Mouse (Mus musculus) bone marrow, adult 2 months (tissue): Measurements from ENCODE around the gene Dusp3. TPM values are rescaled to one million over a fixed set of nuclear protein-coding genes. Genes with fewer than 3 reads are reported as not detected.

ENCODE experiments used
- H3K27ac ChIP-seq: fragments of 200-500 bp; 2 replicates; pipeline ENCODE4 v1.5.1; 2012; ENCODE audit warnings: low read depth, mild to moderate bottlenecking, control low read depth, inconsistent platforms, low read length; ENCODE audit not compliant: control insufficient read depth, poor library complexity, insufficient read depth
- H3K4me1 ChIP-seq: fragments of 200-500 bp; 2 replicates; pipeline ENCODE4 v1.6.1; 2011; ENCODE audit warnings: low read length; ENCODE audit not compliant: control insufficient read depth, insufficient read depth
- H3K4me3 ChIP-seq: fragments of 200-500 bp; replicated peaks from 2 replicates; pipeline ENCODE3; 2011; ENCODE audit warnings: mild to moderate bottlenecking, low read depth, low read length, control low read depth; ENCODE audit not compliant: control insufficient read depth
- CTCF ChIP-seq: fragments of 200-500 bp; IDR thresholded peaks from 2 replicates; pipeline ENCODE4 v1.5.1; 2011; ENCODE audit warnings: low read length, control low read depth; ENCODE audit not compliant: control insufficient read depth, insufficient read depth
- POLR2A ChIP-seq: fragments of 200-500 bp; IDR thresholded peaks from 2 replicates; pipeline ENCODE4 v1.6.1; 2011; ENCODE audit warnings: low read depth, mild to moderate bottlenecking, control low read depth, low read length, borderline replicate concordance; ENCODE audit not compliant: control insufficient read depth
- WGBS: fragments of 180-500 bp; shearing (Covaris S2); methylation state at CpG from one replicate; pipeline ENCODE4 v1.1.7; 2018; 5-methylcytosine and 5-hydroxymethylcytosine counted together
- polyA plus RNA-seq: library from polyadenylated mRNA; stranded (reverse); fragments of >200 nt; gene quantifications from 2 replicates; pipeline ENCODE4 v1.2.4, GENCODE M21; 2011; ENCODE audit warnings: low replicate concordance; ENCODE audit not compliant: missing spikeins, insufficient read depth, insufficient read length

Dusp3 gene
- polyA plus RNA-seq, 1 experiment = 15.2 TPM

DNA sequence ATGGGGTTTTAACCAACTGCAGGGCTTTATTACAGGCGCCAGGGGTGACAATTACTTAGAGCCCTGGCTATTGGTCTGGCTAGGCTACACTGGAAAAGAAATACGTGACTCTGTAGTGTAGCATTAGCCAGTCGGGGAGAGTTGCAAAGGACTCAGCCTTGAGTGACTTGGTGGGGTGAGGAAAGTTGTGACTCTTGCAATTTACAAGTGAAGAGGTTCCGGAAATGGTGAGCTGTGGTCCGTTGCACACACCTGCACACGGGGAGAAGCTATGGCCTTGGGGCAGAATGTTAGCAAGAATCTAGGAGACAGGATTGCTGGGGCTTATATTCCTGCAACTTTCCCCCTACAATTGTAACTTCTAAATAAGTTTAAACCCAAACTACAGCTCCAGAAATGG, 61.2 kb downstream of the Dusp3 start:
- H3K4me1 ChIP-seq = no peaks in the 10 kb centered on the region
- no peak for TF ChIP-seq POLR2A
- TF ChIP-seq CTCF = no peak
- H3K4me3 ChIP-seq = no peak overlapping the region
- 69% methylated on average over 6 of the region's 6 CpGs for WGBS
- no peak overlapping the region for H3K27ac ChIP-seq

GRCm38 (mm10) chr11:101924441-101924976, 62.3 kb downstream of the Dusp3 start:
- Histone ChIP-seq H3K4me1 (no peaks in the 10 kb centered on the region), H3K4me3 (no peak overlapping the region), H3K27ac (no peak overlapping the region)
- WGBS = 60% methylated on average over 19 of the region's 19 CpGs
- TF ChIP-seq POLR2A (no peak), CTCF (no peak)

DNA sequence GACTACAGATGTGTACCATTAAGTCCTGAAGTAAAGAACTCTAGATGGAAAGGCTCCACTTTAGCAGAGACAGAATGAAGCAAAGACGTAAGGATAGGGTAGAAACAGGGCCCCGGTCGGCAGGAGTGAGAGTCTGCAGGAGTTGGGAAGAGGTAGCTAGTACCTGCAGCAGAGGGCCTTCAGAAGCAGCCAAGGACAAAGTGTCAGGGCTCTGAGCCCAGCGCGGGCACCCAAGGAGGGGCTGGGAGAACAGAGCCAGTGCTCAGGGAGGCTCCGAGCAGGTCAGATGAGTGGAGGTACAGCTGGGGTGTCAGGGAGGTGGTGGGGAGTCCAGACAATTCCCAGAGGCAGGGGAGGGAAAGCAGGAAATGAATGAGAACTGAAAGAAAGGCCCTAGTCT, 62.8 kb downstream of the Dusp3 start:
- Histone ChIP-seq H3K27ac (no peak overlapping the region), H3K4me1 (no peaks in the 10 kb centered on the region), H3K4me3 (no peak overlapping the region)
- 85% methylated on average over 6 of the region's 6 CpGs for WGBS
- TF ChIP-seq POLR2A = no peak
- no peak for TF ChIP-seq CTCF

- no peak overlapping the region for H3K27ac ChIP-seq
- TF ChIP-seq POLR2A (no peak), CTCF (no peak)
- H3K4me3 ChIP-seq = no peak overlapping the region
- H3K4me1 ChIP-seq = no peaks in the 10 kb centered on the region
- WGBS = 84% methylated on average over 12 of the region's 12 CpGs
These were observed 65.4 kb downstream of the Dusp3 start for GRCm38 (mm10) chr11:101921361-101921952.

Other genes starting within 250 kb of the Dusp3 start
- 1.9 and 8.4 TPM in 2 replicates for gene Etv4, start 201.6 kb downstream of the Dusp3 start, polyA plus RNA-seq
- not detected in 2 replicates for gene Meox1, start 92.6 kb downstream of the Dusp3 start, polyA plus RNA-seq
- not detected in 2 replicates for gene Sost, start 20.0 kb downstream of the Dusp3 start, polyA plus RNA-seq
- not detected in 2 replicates for gene Cfap97d1, start 2.7 kb downstream of the Dusp3 start, polyA plus RNA-seq
- gene Mpp3, start 41.4 kb upstream of the Dusp3 start, polyA plus RNA-seq = not detected in 2 replicates
- 5.0 and 5.8 TPM in 2 replicates for gene Cd300lg, start 54.5 kb upstream of the Dusp3 start, polyA plus RNA-seq
- gene Mpp2, start 101.5 kb upstream of the Dusp3 start, polyA plus RNA-seq = 11.9 and 18.2 TPM in 2 replicates
- not detected in 2 replicates for gene Ppy, start 114.3 kb upstream of the Dusp3 start, polyA plus RNA-seq
- gene Pyy, start 120.8 kb upstream of the Dusp3 start, polyA plus RNA-seq = not detected in 2 replicates
- gene Nags, start 158.5 kb upstream of the Dusp3 start, polyA plus RNA-seq = not detected in 2 replicates
- gene Tmem101, start 169.4 kb upstream of the Dusp3 start, polyA plus RNA-seq = 6.8 and 10.3 TPM in 2 replicates
- gene Lsm12, start 198.3 kb upstream of the Dusp3 start, polyA plus RNA-seq = 40.1 and 43.4 TPM in 2 replicates
- gene G6pc3, start 202.6 kb upstream of the Dusp3 start, polyA plus RNA-seq = 13.9 and 26.5 TPM in 2 replicates
- gene Hdac5, start 243.2 kb upstream of the Dusp3 start, polyA plus RNA-seq = 45.9 and 89.1 TPM in 2 replicates